Mouse (Mus musculus): ENCODE results near the gene Itm2b. TPM values are rescaled to one million over a fixed set of nuclear protein-coding genes. Genes with fewer than 3 reads are reported as not detected.

Itm2b gene
- polyA plus RNA-seq, 1 experiment from 2014 or later = 883 TPM

DNA sequence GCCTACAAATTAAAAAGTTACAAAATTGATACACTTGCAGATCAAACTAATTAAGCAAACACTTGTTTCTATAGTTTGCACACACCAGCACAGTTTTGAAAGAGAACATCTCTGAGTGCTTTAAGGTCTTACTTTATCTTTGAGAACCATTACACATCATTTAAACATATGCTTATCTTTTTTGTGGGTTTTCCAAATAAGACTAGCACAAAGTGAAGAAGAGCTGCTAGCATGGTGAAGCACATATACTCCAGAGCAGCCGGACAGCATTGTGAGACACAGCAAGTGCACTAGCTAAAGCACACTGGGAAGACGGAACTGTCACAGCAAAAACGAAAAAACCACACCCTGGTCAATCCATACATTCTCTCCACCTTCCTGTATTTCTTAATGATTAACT is 62.9 kb downstream of the Itm2b start:
- no peak overlapping the region for H3K27ac ChIP-seq (replicated peaks in 1 of 2; ENCODE audit: control insufficient read depth in 1 of 2, insufficient read depth in 1 of 2, low read depth in 2 of 2, low read length in 2 of 2)
- no peak overlapping the region for H3K4me2 ChIP-seq (ENCODE audit: low read length)
- H3K4me3 ChIP-seq (ENCODE audit: control insufficient read depth in 1 of 2, insufficient read depth in 1 of 2, low read depth in 1 of 2, low read length in 2 of 2) = no peak overlapping the region
- WGBS = 80% methylated on average over 3 of the region's 3 CpGs
- H3K27me3 ChIP-seq (ENCODE audit: control insufficient read depth, insufficient read depth, low read length) = no peaks in the 10 kb centered on the region
- no peak for ATAC-seq (ENCODE audit: insufficient number of reproducible peaks, insufficient read depth, low FRiP score, low read depth)
- no peak overlapping the region for H3K9ac ChIP-seq (ENCODE audit: low read length)
- peaks cover 4% of the 10 kb centered on the region; the same call in 1 of the 2 replicates for H3K36me3 ChIP-seq (ENCODE audit: control insufficient read depth, insufficient read depth, low read length)
- H3K9me3 ChIP-seq (ENCODE audit: control insufficient read depth, low read length) = no peaks in the 10 kb centered on the region
- H3K4me1 ChIP-seq (ENCODE audit: control insufficient read depth in 2 of 2, insufficient read depth in 2 of 2, low read length in 2 of 2) = peaks cover 2 to 13% of the 10 kb centered on the region in 2 experiments; a peak in 1 of 4 replicates

- H3K27ac ChIP-seq (replicated peaks in 1 of 2; ENCODE audit: control insufficient read depth in 1 of 2, insufficient read depth in 1 of 2, low read depth in 2 of 2, low read length in 2 of 2) = no peak overlapping the region
- no peak overlapping the region for H3K4me3 ChIP-seq (ENCODE audit: control insufficient read depth in 1 of 2, insufficient read depth in 1 of 2, low read depth in 1 of 2, low read length in 2 of 2)
- H3K36me3 ChIP-seq (ENCODE audit: control insufficient read depth, insufficient read depth, low read length) = peaks cover 4% of the 10 kb centered on the region; the same call in 1 of the 2 replicates
- H3K27me3 ChIP-seq (ENCODE audit: control insufficient read depth, insufficient read depth, low read length) = no peaks in the 10 kb centered on the region
- H3K4me1 ChIP-seq (ENCODE audit: control insufficient read depth in 2 of 2, insufficient read depth in 2 of 2, low read length in 2 of 2) = peaks cover 3 to 8% of the 10 kb centered on the region in 2 experiments; a peak in 3 of 4 replicates
- ATAC-seq (ENCODE audit: insufficient number of reproducible peaks, insufficient read depth, low FRiP score, low read depth) = no peak
- no peak overlapping the region for H3K9ac ChIP-seq (ENCODE audit: low read length)
- no peak overlapping the region for H3K4me2 ChIP-seq (ENCODE audit: low read length)
- H3K9me3 ChIP-seq (ENCODE audit: control insufficient read depth, low read length) = no peaks in the 10 kb centered on the region
These were observed 68.2 kb downstream of the Itm2b start for GRCm38 (mm10) chr14:73316933-73317332.

- no peak overlapping the region for H3K4me2 ChIP-seq (ENCODE audit: low read length)
- no peak for ATAC-seq (ENCODE audit: insufficient number of reproducible peaks, insufficient read depth, low FRiP score, low read depth)
- H3K27ac ChIP-seq (replicated peaks in 1 of 2; ENCODE audit: control insufficient read depth in 1 of 2, insufficient read depth in 1 of 2, low read depth in 2 of 2, low read length in 2 of 2) = no peak overlapping the region
- H3K36me3 ChIP-seq (ENCODE audit: control insufficient read depth, insufficient read depth, low read length) = no peaks in the 10 kb centered on the region; the same call in 1 of the 2 replicates
- 89% methylated on average over 4 of the region's 4 CpGs for WGBS
- no peaks in the 10 kb centered on the region for H3K27me3 ChIP-seq (ENCODE audit: control insufficient read depth, insufficient read depth, low read length)
- no peak overlapping the region for H3K4me3 ChIP-seq (ENCODE audit: control insufficient read depth in 1 of 2, insufficient read depth in 1 of 2, low read depth in 1 of 2, low read length in 2 of 2)
- no peak overlapping the region for H3K9ac ChIP-seq (ENCODE audit: low read length)
- H3K4me1 ChIP-seq (ENCODE audit: control insufficient read depth in 2 of 2, insufficient read depth in 2 of 2, low read length in 2 of 2) = peaks cover 3 to 15% of the 10 kb centered on the region in 2 experiments; a peak in 3 of 4 replicates
- no peaks in the 10 kb centered on the region for H3K9me3 ChIP-seq (ENCODE audit: control insufficient read depth, low read length)
These were observed 71.2 kb downstream of the Itm2b start for GRCm38 (mm10) chr14:73313864-73314263.

- no peak overlapping the region for H3K27ac ChIP-seq (replicated peaks in 1 of 2; ENCODE audit: control insufficient read depth in 1 of 2, insufficient read depth in 1 of 2, low read depth in 2 of 2, low read length in 2 of 2)
- peaks cover 3 to 16% of the 10 kb centered on the region in 2 experiments; a peak in 3 of 4 replicates for H3K4me1 ChIP-seq (ENCODE audit: control insufficient read depth in 2 of 2, insufficient read depth in 2 of 2, low read length in 2 of 2)
- no peak overlapping the region for H3K4me3 ChIP-seq (ENCODE audit: control insufficient read depth in 1 of 2, insufficient read depth in 1 of 2, low read depth in 1 of 2, low read length in 2 of 2)
- ATAC-seq (ENCODE audit: insufficient number of reproducible peaks, insufficient read depth, low FRiP score, low read depth) = no peak
- H3K27me3 ChIP-seq (ENCODE audit: control insufficient read depth, insufficient read depth, low read length) = no peaks in the 10 kb centered on the region
- H3K9me3 ChIP-seq (ENCODE audit: control insufficient read depth, low read length) = no peaks in the 10 kb centered on the region
- 37% methylated on average over 5 of the region's 5 CpGs for WGBS
- 0 out of 2 replicates have a peak overlapping the region, but pooled peaks have one; percentile 20 for H3K4me2 ChIP-seq (ENCODE audit: low read length)
- no peak overlapping the region for H3K9ac ChIP-seq (ENCODE audit: low read length)
- no peaks in the 10 kb centered on the region for H3K36me3 ChIP-seq (ENCODE audit: control insufficient read depth, insufficient read depth, low read length)
These were observed 71.7 kb downstream of the Itm2b start for GRCm38 (mm10) chr14:73313396-73313795.

DNA sequence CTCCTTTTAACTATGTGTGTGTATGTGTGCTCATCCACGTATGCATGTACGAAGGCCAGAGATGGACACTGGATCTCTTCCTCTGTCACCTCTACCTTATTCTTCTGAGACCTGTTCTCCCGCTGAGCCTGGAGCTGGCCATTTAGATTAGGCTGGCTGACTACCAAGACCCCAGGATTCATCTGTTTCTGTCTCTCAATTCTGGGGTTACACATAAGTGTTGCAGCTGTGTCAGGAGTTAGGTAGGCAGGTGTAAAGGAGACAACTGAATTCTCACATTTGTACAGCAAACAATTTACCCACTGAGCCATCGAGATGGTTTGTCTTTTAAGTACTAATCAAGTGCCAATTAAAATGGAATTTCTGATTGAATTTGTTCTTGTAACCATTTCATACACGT is 72.2 kb downstream of the Itm2b start:
- ATAC-seq (ENCODE audit: insufficient number of reproducible peaks, insufficient read depth, low FRiP score, low read depth) = no peak
- Histone ChIP-seq H3K4me1 (ENCODE audit: control insufficient read depth in 2 of 2, insufficient read depth in 2 of 2, low read length in 2 of 2) (peaks cover 3 to 20% of the 10 kb centered on the region in 2 experiments; a peak in 3 of 4 replicates), H3K36me3 (ENCODE audit: control insufficient read depth, insufficient read depth, low read length) (no peaks in the 10 kb centered on the region), H3K9ac (ENCODE audit: low read length) (no peak overlapping the region), H3K27me3 (ENCODE audit: control insufficient read depth, insufficient read depth, low read length) (no peaks in the 10 kb centered on the region), H3K27ac (replicated peaks in 1 of 2; ENCODE audit: control insufficient read depth in 1 of 2, insufficient read depth in 1 of 2, low read depth in 2 of 2, low read length in 2 of 2) (no peak overlapping the region), H3K4me3 (ENCODE audit: control insufficient read depth in 1 of 2, insufficient read depth in 1 of 2, low read depth in 1 of 2, low read length in 2 of 2) (no peak overlapping the region), H3K4me2 (ENCODE audit: low read length) (no peak overlapping the region), H3K9me3 (ENCODE audit: control insufficient read depth, low read length) (no peaks in the 10 kb centered on the region)
- WGBS = 77% methylated on average over 5 of the region's 5 CpGs

Other genes with a start within 250 kb of the Itm2b start
- gene Lpar6, start 147.4 kb downstream of the Itm2b start, polyA plus RNA-seq (2014; fragmentation: Nextera tagmentation; extraction: Ambion mirVana) = 9.3 TPM in 2 replicates
- gene Rb1, start 59.5 kb downstream of the Itm2b start, polyA plus RNA-seq (2014; fragmentation: Nextera tagmentation; extraction: Ambion mirVana) = 17.7 and 22.9 TPM in 2 replicates
- gene Med4, start 124.7 kb upstream of the Itm2b start, polyA plus RNA-seq (2014; fragmentation: Nextera tagmentation; extraction: Ambion mirVana) = 46.6 and 47.5 TPM in 2 replicates
- gene Sucla2, start 140.0 kb upstream of the Itm2b start, polyA plus RNA-seq (2014; fragmentation: Nextera tagmentation; extraction: Ambion mirVana) = 240 and 242 TPM in 2 replicates
- gene Nudt15, start 163.0 kb upstream of the Itm2b start, polyA plus RNA-seq (2014; fragmentation: Nextera tagmentation; extraction: Ambion mirVana) = 4.6 and 5.7 TPM in 2 replicates